Mouse (Mus musculus) bone marrow, adult 2 months (tissue): ENCODE measurements at regions not wholly inside any gene's neighbourhood (a gene's known extent, or its start where the extent isn't known, plus 50 kb on each side); places are given as distances from the start of the nearest gene placed in this dataset.

Experiments used
- CTCF ChIP-seq: fragments of 200-500 bp; IDR thresholded peaks from 2 replicates; pipeline ENCODE4 v1.5.1; 2011; ENCODE audit warnings: low read length, control low read depth; ENCODE audit not compliant: control insufficient read depth, insufficient read depth
- POLR2A ChIP-seq: fragments of 200-500 bp; IDR thresholded peaks from 2 replicates; pipeline ENCODE4 v1.6.1; 2011; ENCODE audit warnings: low read depth, mild to moderate bottlenecking, control low read depth, low read length, borderline replicate concordance; ENCODE audit not compliant: control insufficient read depth

- TF ChIP-seq CTCF: 0 out of 2 replicates have a peak, but pooled peaks have one; percentile 2
- TF ChIP-seq POLR2A: no peak
These were observed 49.9 kb upstream of the Ucn3 start for GRCm38 (mm10) chr13:3995042-3995441.
